Mouse (Mus musculus) CD8-positive naive resting alpha-beta T cell, adult 57 days (primary cell): ENCODE data around the gene Stap1. TPM values are rescaled to one million over a fixed set of nuclear protein-coding genes. Genes with fewer than 3 reads are reported as not detected.

Experiments
- total RNA-seq: library from RNA; stranded (reverse); gene quantifications from one replicate; pipeline ENCODE4 v1.2.4, GENCODE M21; 2023

The Stap1 gene
- 56.6 TPM for total RNA-seq

DNA sequence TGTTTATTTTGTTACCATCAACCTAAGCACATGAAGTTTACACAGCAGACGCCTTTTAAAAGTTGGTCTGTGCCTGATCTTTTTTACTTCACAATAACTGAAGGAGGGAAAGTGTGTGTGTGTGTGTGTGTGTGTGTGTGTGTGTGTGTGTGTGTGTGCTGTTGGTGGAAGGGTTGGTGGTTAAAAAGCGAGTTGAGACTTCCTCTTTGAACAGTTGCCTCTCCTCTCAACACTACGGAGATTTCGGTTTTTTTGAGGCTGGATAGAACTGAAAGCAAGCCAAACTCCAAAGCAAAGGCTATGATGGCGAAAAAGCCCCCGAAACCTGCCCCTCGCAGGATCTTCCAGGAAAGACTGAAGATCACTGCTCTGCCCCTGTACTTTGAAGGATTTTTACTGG, at the start of gene Stap1:
Gene Stap1 (plus strand): TSS at position 209 of the 400 bp plus-strand sequence.

GRCm38 (mm10) chr5:86065101-86065875, 6.3 kb upstream of the Stap1 start, which contains the start of gene Cenpc1:
Gene Cenpc1, minus strand, starts transcription at chr5:86065583.

Other genes with a start within 250 kb of the Stap1 start
- gene Cenpc1, start 6.2 kb upstream of the Stap1 start, total RNA-seq: 26.9 TPM
- gene Uba6, start 101.1 kb downstream of the Stap1 start, total RNA-seq: 14.5 TPM
- gene Gnrhr, start 126.2 kb downstream of the Stap1 start, total RNA-seq: not detected
- not detected for gene Tmprss11c, start 217.6 kb downstream of the Stap1 start, total RNA-seq